Mouse (Mus musculus) stomach, postnatal 0 days (tissue): Measurements from ENCODE around the gene Sds. TPM values are rescaled to one million over a fixed set of nuclear protein-coding genes. Genes with fewer than 3 reads are reported as not detected.

ENCODE experiments used
- ATAC-seq: fragments of 200-750 bp; cut with Nextera tagmentation; 2 replicates; pipeline ENCODE4 v1.8.0; 2017; ENCODE audit not compliant: low FRiP score, low TSS enrichment
- DNase-seq: peaks from one replicate; pipeline ENCODE4 v3.0.0-alpha.2; 2016; ENCODE audit warnings: low spot score
- H3K27ac ChIP-seq: fragments of 300-500 bp; sonication (generic); replicated peaks from 2 replicates; pipeline ENCODE4 v1.5.1; 2014; ENCODE audit warnings: mild to moderate bottlenecking, control low read depth
- H3K27me3 ChIP-seq: fragments of 300-500 bp; sonication (generic); 2 replicates; pipeline ENCODE4 v1.6.1; 2014; ENCODE audit warnings: low read length; ENCODE audit not compliant: control insufficient read depth, insufficient read depth
- H3K36me3 ChIP-seq: fragments of 300-500 bp; sonication (generic); 2 replicates; pipeline ENCODE4 v1.6.1; 2014; ENCODE audit warnings: low read length, mixed read lengths; ENCODE audit not compliant: control insufficient read depth, insufficient read depth
- H3K4me1 ChIP-seq: fragments of 300-500 bp; sonication (generic); replicated peaks from 2 replicates; pipeline ENCODE4 v1.6.1; 2014; ENCODE audit warnings: antibody characterized with exemption; ENCODE audit not compliant: control insufficient read depth, insufficient read depth
- H3K4me2 ChIP-seq: fragments of 300-500 bp; sonication (generic); replicated peaks from 2 replicates; pipeline ENCODE4 v1.6.1; 2014; ENCODE audit warnings: low read depth, mild to moderate bottlenecking, control low read depth, moderate library complexity
- H3K4me3 ChIP-seq: fragments of 300-500 bp; sonication (generic); 2 replicates; pipeline ENCODE4 v1.5.1; 2014; ENCODE audit warnings: low read depth, low read length, control low read depth
- H3K9ac ChIP-seq: fragments of 300-500 bp; sonication (generic); 2 replicates; pipeline ENCODE4 v1.6.1; 2014; ENCODE audit warnings: mild to moderate bottlenecking, low read length, control low read depth, mixed read lengths
- H3K9me3 ChIP-seq: fragments of 300-500 bp; sonication (generic); 2 replicates; pipeline ENCODE4 v1.6.1; 2016; ENCODE audit warnings: low read length; ENCODE audit not compliant: control insufficient read depth
- CTCF ChIP-seq: IDR thresholded peaks from 2 replicates; pipeline ENCODE4 v1.5.1; 2016; ENCODE audit warnings: antibody characterized with exemption, low read depth, mild to moderate bottlenecking, moderate library complexity
- EP300 ChIP-seq: optimal IDR thresholded peaks from 2 replicates; pipeline ENCODE3; 2016; ENCODE audit warnings: antibody characterized with exemption
- WGBS: fragments of 180-500 bp; shearing (Covaris S2); extraction: QIAGEN DNeasy Blood & Tissue Kit; methylation state at CpG from one replicate; pipeline ENCODE4 v1.1.7; 2014; 5-methylcytosine and 5-hydroxymethylcytosine counted together
- polyA plus RNA-seq: library from polyadenylated mRNA; unstranded; fragments of >200 nt; fragmentation: Nextera tagmentation; extraction: Ambion mirVana; gene quantifications from 2 replicates; pipeline ENCODE4 v1.2.1, GENCODE M21; 2015

The Sds gene
- polyA plus RNA-seq, 1 experiment from 2014 or later, result not detected

- no peak overlapping the region for H3K4me3 ChIP-seq
- no peak overlapping the region for H3K4me2 ChIP-seq
- H3K4me1 ChIP-seq, result peaks cover 2% of the 10 kb centered on the region; the same call in 1 of the 2 replicates
- ATAC-seq (no peak), DNase-seq (no peak)
- no peaks in the 10 kb centered on the region for H3K27me3 ChIP-seq
- H3K9me3 ChIP-seq, result no peaks in the 10 kb centered on the region
- no peak overlapping the region for H3K9ac ChIP-seq
- WGBS, result 65% methylated on average over 7 of the region's 7 CpGs
- no peaks in the 10 kb centered on the region for H3K36me3 ChIP-seq
- H3K27ac ChIP-seq, result no peak overlapping the region; the same call in 1 of the 2 replicates
- peak; percentile 36 for TF ChIP-seq CTCF
- TF ChIP-seq EP300, result no peak
Measured at GRCm38 (mm10) chr5:120515451-120515850, 39.1 kb downstream of the Sds start.

GRCm38 (mm10) chr5:120516221-120516984 lies 40.1 kb downstream of the Sds start:
- H3K4me1 ChIP-seq, result peaks cover 2% of the 10 kb centered on the region; the same call in 1 of the 2 replicates
- 45% methylated on average over 15 of the region's 15 CpGs for WGBS
- no peaks in the 10 kb centered on the region for H3K36me3 ChIP-seq
- ATAC-seq (peak; percentile 11; the same call in 1 of the 2 replicates), DNase-seq (no peak)
- no peak overlapping the region for H3K4me2 ChIP-seq
- H3K9me3 ChIP-seq, result no peaks in the 10 kb centered on the region
- H3K4me3 ChIP-seq, result no peak overlapping the region
- H3K9ac ChIP-seq, result no peak overlapping the region
- TF ChIP-seq CTCF, result no peak
- TF ChIP-seq EP300, result no peak
- peak overlapping the region; percentile 67 for H3K27ac ChIP-seq
- no peaks in the 10 kb centered on the region for H3K27me3 ChIP-seq

GRCm38 (mm10) chr5:120517552-120517951 lies 41.2 kb downstream of the Sds start:
- 42% methylated on average over 9 of the region's 9 CpGs for WGBS

GRCm38 (mm10) chr5:120522649-120523048 lies 46.3 kb downstream of the Sds start:
- Histone ChIP-seq H3K4me2 (no peak overlapping the region), H3K4me1 (no peaks in the 10 kb centered on the region), H3K9me3 (no peaks in the 10 kb centered on the region), H3K27ac (no peak overlapping the region), H3K36me3 (peaks cover 2% of the 10 kb centered on the region; the same call in 1 of the 2 replicates), H3K9ac (no peak overlapping the region), H3K27me3 (no peaks in the 10 kb centered on the region), H3K4me3 (no peak overlapping the region)
- 75% methylated on average over 3 of the region's 3 CpGs for WGBS
- TF ChIP-seq EP300 (no peak), CTCF (peak; percentile 71)
- DNase-seq, result peak; percentile 42
- no peak for ATAC-seq

More at GRCm38 (mm10) chr5:120517552-120517951, 41.2 kb downstream of the Sds start:
- no peaks in the 10 kb centered on the region for H3K9me3 ChIP-seq
- H3K27me3 ChIP-seq, result no peaks in the 10 kb centered on the region
- TF ChIP-seq CTCF, result no peak
- TF ChIP-seq EP300, result no peak
- H3K4me3 ChIP-seq, result no peak overlapping the region
- peak overlapping the region; percentile 67; the same call in 1 of the 2 replicates for H3K27ac ChIP-seq
- H3K4me2 ChIP-seq, result no peak overlapping the region
- H3K4me1 ChIP-seq, result peaks cover 2% of the 10 kb centered on the region; the same call in 1 of the 2 replicates
- H3K9ac ChIP-seq, result no peak overlapping the region
- ATAC-seq (peak; percentile 48; the same call in 1 of the 2 replicates), DNase-seq (no peak)
- H3K36me3 ChIP-seq, result no peaks in the 10 kb centered on the region; the same call in 1 of the 2 replicates

GRCm38 (mm10) chr5:120524736-120525135 lies 48.4 kb downstream of the Sds start:
- Histone ChIP-seq H3K4me3 (no peak overlapping the region), H3K4me2 (no peak overlapping the region), H3K4me1 (no peaks in the 10 kb centered on the region), H3K27ac (no peak overlapping the region), H3K9me3 (no peaks in the 10 kb centered on the region), H3K27me3 (no peaks in the 10 kb centered on the region), H3K36me3 (peaks cover 2% of the 10 kb centered on the region; the same call in 1 of the 2 replicates), H3K9ac (no peak overlapping the region)
- WGBS, result 93% methylated on average over 2 of the region's 2 CpGs
- DNase-seq (no peak), ATAC-seq (peak; percentile 64; the same call in 1 of the 2 replicates)
- TF ChIP-seq EP300 (no peak), CTCF (no peak)

- Histone ChIP-seq H3K4me2 (no peak overlapping the region), H3K27ac (no peak overlapping the region), H3K4me3 (no peak overlapping the region), H3K4me1 (no peaks in the 10 kb centered on the region), H3K9ac (no peak overlapping the region), H3K27me3 (no peaks in the 10 kb centered on the region), H3K9me3 (no peaks in the 10 kb centered on the region), H3K36me3 (peaks cover 2% of the 10 kb centered on the region; the same call in 1 of the 2 replicates)
- WGBS, result 52% methylated on average over 5 of the region's 5 CpGs
- TF ChIP-seq CTCF, result peak; percentile 76
- no peak for TF ChIP-seq EP300
- ATAC-seq (no peak; the same call in 1 of the 2 replicates), DNase-seq (peak; percentile 41)
Measured at GRCm38 (mm10) chr5:120525737-120526136, 49.4 kb downstream of the Sds start.
